Mouse (Mus musculus) embryonic stem cell, embryonic (primary cell): Measurements from ENCODE around the gene Car11.

Source experiments
- CTCF ChIA-PET, 4 experiments: fragments of 300-600 bp in 2 of 4; fragments of 350-600 bp in 2 of 4; sonication (Branson Sonifier 250); formaldehyde crosslinking; loops; one replicate each; lab custom pipeline; 2022; ENCODE audit warnings: inconsistent platforms in 2 of 4; lab: Charles Lee
- POLR2A ChIA-PET, 4 experiments: fragments of 300-600 bp in 2 of 4; fragments of 350-600 bp in 2 of 4; sonication (Branson Sonifier 250); formaldehyde crosslinking; loops; one replicate each; lab custom pipeline; 2022; ENCODE audit warnings: antibody characterized with exemption in 4 of 4, inconsistent platforms in 1 of 4; lab: Charles Lee

Gene Car11

DNA sequence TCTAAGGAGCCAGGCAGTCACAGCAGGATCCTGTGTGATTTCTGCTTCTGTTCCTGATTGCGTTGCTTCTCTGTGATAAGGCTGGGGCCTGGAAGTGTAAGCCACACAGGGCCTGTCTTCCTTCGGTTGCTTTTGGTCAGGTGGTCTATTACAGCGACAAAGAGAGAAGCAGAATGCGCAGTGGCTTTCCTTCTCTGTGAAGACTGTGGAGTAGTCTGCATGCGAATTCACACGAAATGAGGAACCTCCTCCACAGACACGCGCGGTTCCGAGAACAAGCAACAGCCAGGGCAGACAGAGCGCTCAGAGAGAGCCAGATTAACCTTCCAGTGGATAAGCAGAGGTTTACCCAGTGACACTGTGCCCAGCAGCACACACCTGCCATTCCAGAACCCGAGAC lies 41.7 kb downstream of the Car11 start:
- CTCF ChIA-PET = interaction anchor here (0.9 to 7.7 kb wide), 17 partner anchors 11 to 261 kb away, joined by 3 to 145 read pairs (median 6); partner anchors contain the start of genes Ccdc114 (in 1 of the 4), Fam83e (in 1 of the 4) and Lmtk3 (in 1 of the 4)
- POLR2A ChIA-PET = interaction anchor here in 3 of 4 experiments (0.9 to 7.4 kb wide), 17 partner anchors 9 to 134 kb away, joined by 3 to 94 read pairs (median 4); partner anchors contain the start of genes Sphk2 (in 3 of the 3), Fam83e (in 1 of the 3) and Kdelr1 (in 1 of the 3)

DNA sequence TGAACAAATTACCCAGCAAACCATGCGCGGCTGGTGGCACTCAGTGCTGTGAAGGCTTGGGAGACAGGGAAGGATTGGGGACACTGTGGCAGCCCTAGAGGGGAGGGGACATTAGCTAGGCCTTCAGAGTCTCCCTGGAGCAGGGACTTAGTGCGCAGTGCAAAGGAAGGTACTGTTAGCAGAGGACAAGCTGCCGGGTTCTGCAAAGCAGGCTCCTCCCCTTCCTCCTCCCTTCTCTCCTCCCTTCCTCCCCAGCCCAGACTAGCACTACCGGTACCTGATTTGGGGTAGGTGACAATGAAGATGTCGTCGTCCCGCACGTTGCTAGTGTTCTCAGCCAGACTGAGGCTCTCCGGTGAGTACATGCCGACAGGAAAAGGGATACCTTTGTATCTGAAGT lies 42.1 kb downstream of the Car11 start:
- ChIA-PET POLR2A (interaction anchor here in 3 of 4 experiments (0.5 to 7.4 kb wide), 34 partner anchors 8 to 341 kb away, joined by 3 to 94 read pairs (median 4); partner anchors contain the start of genes Fam83e (in 3 of the 3), Sphk2 (in 3 of the 3), Ccdc114 (in 1 of the 3) and Cyth2 (in 1 of the 3)), CTCF (interaction anchor here (0.5 to 7.7 kb wide), 46 partner anchors 9 to 776 kb away, joined by 3 to 145 read pairs (median 4); partner anchors contain the start of genes Ccdc114 (in 2 of the 4), Kdelr1 (in 2 of the 4), Lmtk3 (in 2 of the 4) and Cyth2 (in 1 of the 4))

DNA sequence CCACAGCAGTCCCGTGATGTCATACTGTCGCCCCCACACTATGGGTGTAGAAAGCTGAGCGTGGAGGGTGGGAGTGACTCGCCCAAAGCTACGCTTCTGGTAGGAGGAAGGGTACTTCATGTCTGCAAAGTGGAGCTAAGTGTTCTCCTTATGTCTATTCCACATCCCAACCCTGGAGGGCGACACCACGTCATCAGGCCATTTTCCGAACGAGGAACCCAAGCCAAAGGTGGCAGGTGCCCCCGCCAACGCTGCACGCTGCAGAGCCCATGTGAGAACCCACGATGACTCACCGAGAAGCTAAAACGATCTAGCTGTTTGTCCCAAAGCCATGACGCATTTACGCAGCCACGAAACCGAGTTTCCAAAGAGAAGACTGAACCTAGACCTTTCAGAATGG lies 42.7 kb downstream of the Car11 start:
- ChIA-PET CTCF (interaction anchor here (0.5 to 7.7 kb wide), 51 partner anchors 9 to 775 kb away, joined by 3 to 145 read pairs (median 4); partner anchors contain the start of genes Ccdc114 (in 2 of the 4), Kdelr1 (in 2 of the 4), Lmtk3 (in 2 of the 4) and Cyth2 (in 1 of the 4)), POLR2A (interaction anchor here in 3 of 4 experiments (0.5 to 7.4 kb wide), 37 partner anchors 8 to 342 kb away, joined by 3 to 94 read pairs (median 4); partner anchors contain the start of genes Fam83e (in 3 of the 3), Sphk2 (in 3 of the 3), Ccdc114 (in 1 of the 3) and Cyth2 (in 1 of the 3))

DNA sequence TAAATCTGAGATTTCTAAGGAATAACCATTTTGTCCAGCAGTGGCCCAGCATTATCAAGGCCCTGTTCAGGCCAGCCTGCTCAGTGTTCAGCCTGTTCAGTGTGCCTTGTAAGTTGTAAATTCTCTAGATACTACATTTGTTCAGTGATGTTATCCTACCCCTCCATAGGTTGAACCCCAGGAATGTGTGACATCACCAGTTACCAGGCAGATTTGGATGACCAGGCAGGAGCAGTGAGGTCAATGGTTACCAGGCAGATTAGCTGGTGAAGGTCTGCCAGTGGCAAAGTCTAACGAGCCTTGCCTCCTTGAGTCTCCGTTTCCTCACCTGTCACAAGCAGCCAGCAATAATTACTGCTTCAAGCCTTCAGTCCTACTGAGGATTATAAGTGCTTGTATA lies 44.7 kb downstream of the Car11 start:
- POLR2A ChIA-PET = interaction anchor here in 2 of 4 experiments (0.9 to 7.4 kb wide), 12 partner anchors 9 to 1281 kb away, joined by 3 to 94 read pairs (median 7); partner anchors contain the start of genes Fam83e (in 2 of the 2), Sphk2 (in 2 of the 2), Cyth2 (in 1 of the 2) and Syngr4 (in 1 of the 2)
- CTCF ChIA-PET = interaction anchor here (0.8 to 7.7 kb wide), 5 partner anchors 13 to 57 kb away, joined by 3 to 145 read pairs (median 11); no protein-coding TSS in a partner anchor

DNA sequence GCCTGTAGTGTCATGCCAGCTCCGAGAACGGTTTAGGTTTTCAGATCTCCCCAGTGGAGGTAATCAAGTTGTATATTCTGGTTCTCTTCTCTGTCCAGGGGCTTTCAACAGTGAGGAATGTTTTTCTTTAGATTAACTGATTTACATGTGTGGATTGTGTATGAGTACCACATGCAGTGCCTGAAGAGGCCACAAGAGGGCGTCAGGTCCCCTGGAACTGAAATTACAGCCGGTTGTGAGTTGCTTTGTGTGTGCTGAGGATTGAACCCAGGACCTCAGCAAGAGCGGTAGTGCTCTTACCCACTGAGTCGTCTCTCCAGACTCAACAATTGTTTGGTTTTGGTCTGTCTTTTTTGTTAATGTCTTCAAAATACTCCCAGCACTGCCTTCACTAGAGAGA lies 46.9 kb downstream of the Car11 start:
- ChIA-PET CTCF (interaction anchor here (0.6 to 7.7 kb wide), 20 partner anchors 11 to 229 kb away, joined by 3 to 145 read pairs (median 4); partner anchors contain the start of genes Lmtk3 (in 2 of the 4), Ccdc114 (in 1 of the 4) and Cyth2 (in 1 of the 4)), POLR2A (interaction anchor here (0.6 to 7.4 kb wide), 45 partner anchors 8 to 731 kb away, joined by 3 to 94 read pairs (median 4); partner anchors contain the start of genes Sphk2 (in 3 of the 4), Fam83e (in 2 of the 4), Ccdc114 (in 1 of the 4) and Cyth2 (in 1 of the 4))

DNA sequence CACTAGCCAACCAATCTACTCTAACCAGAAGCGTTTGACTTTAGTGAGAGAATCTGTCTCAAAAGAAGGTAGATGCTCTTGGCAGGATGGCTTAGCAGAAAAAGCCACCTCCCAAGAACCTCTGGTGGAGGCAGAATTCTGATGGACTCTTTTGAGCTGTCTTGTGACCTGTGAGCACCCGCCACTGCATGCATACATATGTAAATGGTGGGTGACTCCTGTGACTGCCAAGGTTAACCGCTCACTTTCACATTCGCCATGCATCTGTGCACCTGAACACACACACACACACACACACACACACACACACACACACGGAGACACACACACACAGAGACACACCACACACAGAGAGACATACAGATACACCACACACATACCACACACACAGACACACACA lies 47.8 kb downstream of the Car11 start:
- ChIA-PET POLR2A (interaction anchor here in 3 of 4 experiments (0.6 to 7.4 kb wide), 63 partner anchors 8 to 1092 kb away, joined by 3 to 94 read pairs (median 4); partner anchors contain the start of genes Sphk2 (in 3 of the 3), Fam83e (in 2 of the 3), Lmtk3 (in 2 of the 3) and Ccdc114 (in 1 of the 3)), CTCF (interaction anchor here (0.5 to 7.7 kb wide), 21 partner anchors 8 to 380 kb away, joined by 3 to 145 read pairs (median 4); partner anchors contain the start of genes Cyth2 (in 1 of the 4), Fam83e (in 1 of the 4), Kdelr1 (in 1 of the 4) and Lmtk3 (in 1 of the 4))

DNA sequence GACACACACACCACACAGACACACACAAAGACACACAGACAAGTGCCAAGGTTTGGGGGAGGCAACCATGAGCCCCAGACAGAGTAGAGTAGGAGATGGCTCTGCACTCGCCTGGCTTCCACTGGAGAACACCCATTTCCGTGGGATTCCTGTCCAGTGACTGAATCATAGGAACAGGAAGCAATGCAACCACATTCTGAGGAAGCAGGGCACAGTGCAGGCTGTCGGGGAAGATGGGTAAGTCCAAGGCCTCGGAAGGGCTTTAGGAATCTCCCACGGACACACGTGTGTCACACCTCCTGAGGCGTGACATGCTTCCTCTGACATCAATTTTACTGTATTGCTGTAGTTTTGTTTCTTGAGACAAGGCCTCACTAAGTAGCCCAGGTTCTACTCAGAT lies 48.5 kb downstream of the Car11 start:
- POLR2A ChIA-PET = interaction anchor here in 3 of 4 experiments (0.7 to 4.0 kb wide), 17 partner anchors 8 to 924 kb away, joined by 3 to 34 read pairs (median 8); partner anchors contain the start of genes Cyth2 (in 2 of the 3), Fam83e (in 1 of the 3), Ftl1 (in 1 of the 3) and Kdelr1 (in 1 of the 3)
- CTCF ChIA-PET = interaction anchor here in 1 of 4 experiments (2.6 to 7.7 kb wide), 2 partner anchors 53 kb away, joined by 12 to 145 read pairs; no protein-coding TSS in a partner anchor

DNA sequence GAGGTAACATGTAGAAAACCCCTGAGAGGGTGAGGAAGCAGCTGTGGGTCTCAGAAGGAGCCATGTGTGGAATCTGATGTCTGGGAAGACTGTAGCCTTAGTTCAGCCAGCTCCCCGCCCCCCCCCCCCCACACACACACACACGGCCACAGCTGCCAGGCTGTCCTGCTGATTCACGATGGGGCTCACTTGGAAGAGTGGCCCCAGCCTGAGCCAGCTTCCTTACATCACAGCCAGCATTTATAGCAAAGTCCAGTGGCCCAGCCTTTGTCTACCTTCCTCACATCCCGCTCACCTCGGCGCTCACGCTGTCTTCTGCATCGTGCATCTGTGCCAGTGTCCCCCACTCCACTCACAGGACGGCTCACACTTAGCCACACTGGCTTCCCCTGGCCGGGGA lies 49.8 kb downstream of the Car11 start:
- CTCF ChIA-PET = interaction anchor here in 2 of 4 experiments (0.8 to 2.6 kb wide), 3 partner anchors 18 to 53 kb away, joined by 4 to 12 read pairs (median 5); no protein-coding TSS in a partner anchor
- POLR2A ChIA-PET = interaction anchor here in 3 of 4 experiments (0.8 to 3.0 kb wide), 17 partner anchors 8 to 167 kb away, joined by 3 to 20 read pairs (median 4); partner anchors contain the start of genes Cyth2 (in 1 of the 3), Fam83e (in 1 of the 3), Kdelr1 (in 1 of the 3) and Lmtk3 (in 1 of the 3)

DNA sequence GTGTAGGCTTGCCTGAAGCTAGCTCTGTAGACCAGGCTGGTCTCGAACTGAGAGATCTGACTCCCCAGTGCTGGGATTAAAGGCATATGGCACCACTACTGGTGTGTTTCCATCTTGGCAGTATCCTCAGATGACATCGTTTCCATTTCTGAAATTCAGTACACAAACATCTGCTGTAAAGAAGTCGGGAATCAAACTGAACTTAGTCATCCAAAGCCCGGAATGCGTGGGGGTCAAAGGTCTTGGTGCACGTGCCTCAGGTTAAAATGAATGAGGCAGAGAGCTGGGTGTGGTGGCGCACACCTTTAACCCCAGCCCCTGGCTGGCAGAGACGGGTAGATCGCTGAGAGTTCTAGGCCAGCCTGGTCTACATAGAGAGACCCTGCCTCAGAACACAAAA lies 50.5 kb downstream of the Car11 start:
- CTCF ChIA-PET = interaction anchor here in 1 of 4 experiments (2.6 kb wide), 1 partner anchor 51 kb away, joined by 12 read pairs; no protein-coding TSS in a partner anchor
- POLR2A ChIA-PET = interaction anchor here in 2 of 4 experiments (1.0 to 3.0 kb wide), 13 partner anchors 8 to 166 kb away, joined by 3 to 20 read pairs (median 4); partner anchors contain the start of genes Fam83e (in 1 of the 2), Kdelr1 (in 1 of the 2), Lmtk3 (in 1 of the 2) and Sphk2 (in 1 of the 2)
